Mouse (Mus musculus) forebrain, embryonic 10.5 days (tissue): ENCODE results near the gene Fam120b. TPM values are rescaled to one million over a fixed set of nuclear protein-coding genes. Genes with fewer than 3 reads are reported as not detected.
A peak's percentile ranks its signal among the peaks of the same experiment; 100 is the strongest.

ENCODE experiments used
- DNase-seq: peaks from one replicate; pipeline ENCODE4 v3.0.0-alpha.2; 2017; ENCODE audit warnings: low spot score; ENCODE audit errors: extremely low spot score
- H3K27ac ChIP-seq: fragments of 300-500 bp; sonication (generic); 2 replicates; pipeline ENCODE4 v1.5.1; 2016; ENCODE audit warnings: mild to moderate bottlenecking
- H3K27me3 ChIP-seq: fragments of 300-500 bp; sonication (generic); 2 replicates; pipeline ENCODE4 v1.6.1; 2016; ENCODE audit warnings: mild to moderate bottlenecking; ENCODE audit not compliant: poor library complexity, severe bottlenecking
- H3K36me3 ChIP-seq: fragments of 300-500 bp; sonication (generic); replicated peaks from 2 replicates; pipeline ENCODE4 v1.6.1; 2016; ENCODE audit warnings: mild to moderate bottlenecking, moderate library complexity
- H3K4me1 ChIP-seq: fragments of 300-500 bp; sonication (generic); 2 replicates; pipeline ENCODE4 v1.6.1; 2016
- H3K4me3 ChIP-seq: fragments of 300-500 bp; sonication (generic); 2 replicates; pipeline ENCODE4 v1.5.1; 2016; ENCODE audit warnings: mild to moderate bottlenecking, moderate library complexity
- H3K9me3 ChIP-seq: fragments of 300-500 bp; sonication (generic); 2 replicates; pipeline ENCODE4 v1.6.1; 2016; ENCODE audit warnings: mild to moderate bottlenecking, moderate library complexity
- WGBS: fragments of 180-500 bp; shearing (Covaris S2); methylation state at CpG from one replicate; pipeline ENCODE4 v1.1.7; 2016; 5-methylcytosine and 5-hydroxymethylcytosine counted together
- polyA plus RNA-seq: library from polyadenylated mRNA; unstranded; fragments of >200 nt; fragmentation: Nextera tagmentation; extraction: Ambion mirVana; gene quantifications from 2 replicates; pipeline ENCODE4 v1.2.1, GENCODE M21; 2016

Gene Fam120b
- polyA plus RNA-seq = 26.4 and 28.5 TPM in 2 replicates

GRCm38 (mm10) chr17:15395997-15396675, at the start of gene Fam120b:
Gene Fam120b, plus strand, starts transcription at chr17:15396202.
- peak within 1 kb of the TSS; percentile 68 for H3K4me3 ChIP-seq
- under 1% methylated on average over 31 of the region's 31 CpGs for WGBS
- H3K27ac ChIP-seq = peak within 1 kb of the TSS; percentile 88
- peak; percentile 86 for DNase-seq
- peaks cover 35% of the 10 kb centered on the region for H3K4me1 ChIP-seq
- H3K9me3 ChIP-seq = no peaks in the 10 kb centered on the region
- no peaks in the 10 kb centered on the region for H3K36me3 ChIP-seq
- peaks cover 14% of the 10 kb centered on the region for H3K27me3 ChIP-seq

GRCm38 (mm10) chr17:15350152-15350551, 45.9 kb upstream of the Fam120b start:
- Histone ChIP-seq H3K27me3 (no peaks in the 10 kb centered on the region), H3K9me3 (no peaks in the 10 kb centered on the region), H3K27ac (no peak overlapping the region), H3K4me3 (no peak overlapping the region), H3K4me1 (no peaks in the 10 kb centered on the region), H3K36me3 (no peaks in the 10 kb centered on the region)
- no peak for DNase-seq
- WGBS = 79% methylated on average over 2 of the region's 2 CpGs

- Histone ChIP-seq H3K9me3 (no peaks in the 10 kb centered on the region), H3K27ac (no peak overlapping the region), H3K4me3 (no peak overlapping the region), H3K27me3 (no peaks in the 10 kb centered on the region), H3K36me3 (no peaks in the 10 kb centered on the region), H3K4me1 (no peaks in the 10 kb centered on the region)
- no peak for DNase-seq
- 84% methylated on average over 10 of the region's 10 CpGs for WGBS
These were observed 43.0 kb upstream of the Fam120b start for GRCm38 (mm10) chr17:15352869-15353610.

- no peaks in the 10 kb centered on the region for H3K36me3 ChIP-seq
- H3K9me3 ChIP-seq = no peaks in the 10 kb centered on the region
- WGBS = 90% methylated on average over 2 of the region's 2 CpGs
- no peak overlapping the region for H3K4me3 ChIP-seq
- no peak for DNase-seq
- no peak overlapping the region for H3K27ac ChIP-seq
- H3K27me3 ChIP-seq = no peaks in the 10 kb centered on the region
- no peaks in the 10 kb centered on the region for H3K4me1 ChIP-seq
These were observed 42.0 kb upstream of the Fam120b start for GRCm38 (mm10) chr17:15354006-15354405.

GRCm38 (mm10) chr17:15355072-15355471, 40.9 kb upstream of the Fam120b start:
- Histone ChIP-seq H3K27me3 (no peaks in the 10 kb centered on the region), H3K27ac (no peak overlapping the region), H3K36me3 (no peaks in the 10 kb centered on the region), H3K4me3 (no peak overlapping the region), H3K4me1 (no peaks in the 10 kb centered on the region), H3K9me3 (no peaks in the 10 kb centered on the region)
- 92% methylated on average over 3 of the region's 3 CpGs for WGBS
- DNase-seq = no peak

DNA sequence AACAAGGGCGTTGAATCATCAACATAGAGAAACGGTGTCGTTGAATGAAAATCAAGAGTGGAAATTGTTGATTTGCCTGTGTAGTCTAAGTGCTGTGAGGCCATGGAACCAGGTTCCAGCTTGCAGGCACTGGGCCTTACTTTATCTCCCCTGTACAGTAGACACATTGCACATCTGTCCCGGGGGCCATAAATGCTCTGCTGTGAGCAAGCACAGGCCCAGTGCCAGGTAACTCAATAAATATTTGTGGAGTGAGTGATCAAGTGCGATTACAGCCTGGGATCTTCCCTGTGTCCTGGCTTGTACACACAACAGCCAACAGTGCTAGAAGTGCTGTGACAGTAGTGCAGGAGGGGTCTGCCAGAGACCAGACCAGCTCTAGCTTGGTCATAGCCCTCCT, 39.5 kb upstream of the Fam120b start:
- 95% methylated on average over 5 of the region's 5 CpGs for WGBS
- Histone ChIP-seq H3K4me1 (no peaks in the 10 kb centered on the region), H3K4me3 (no peak overlapping the region), H3K36me3 (no peaks in the 10 kb centered on the region), H3K9me3 (no peaks in the 10 kb centered on the region), H3K27ac (no peak overlapping the region), H3K27me3 (no peaks in the 10 kb centered on the region)
- DNase-seq = no peak

DNA sequence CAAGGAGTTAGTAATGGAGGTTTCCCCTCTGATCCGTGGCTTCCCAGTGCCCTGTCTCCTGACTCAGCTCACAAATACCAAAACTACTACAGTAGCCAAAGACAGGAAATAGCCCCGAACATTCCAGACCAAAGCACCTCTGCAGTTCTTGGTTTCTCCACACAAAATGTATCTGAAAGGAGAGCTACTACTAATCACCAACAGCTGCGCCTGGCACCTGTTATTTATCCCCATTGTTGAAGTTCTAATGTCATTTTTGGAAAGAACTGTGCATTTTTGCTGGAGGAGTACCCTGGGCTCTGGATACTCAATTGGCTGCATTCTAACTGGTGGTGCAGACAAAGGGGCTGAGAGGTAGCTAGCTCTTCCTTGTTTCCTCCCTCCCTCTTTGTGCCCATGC, 38.9 kb upstream of the Fam120b start:
- no peaks in the 10 kb centered on the region for H3K4me1 ChIP-seq
- no peaks in the 10 kb centered on the region for H3K36me3 ChIP-seq
- H3K27ac ChIP-seq = no peak overlapping the region
- 89% methylated on average over 3 of the region's 3 CpGs for WGBS
- DNase-seq = no peak
- no peaks in the 10 kb centered on the region for H3K9me3 ChIP-seq
- H3K4me3 ChIP-seq = no peak overlapping the region
- no peaks in the 10 kb centered on the region for H3K27me3 ChIP-seq

DNA sequence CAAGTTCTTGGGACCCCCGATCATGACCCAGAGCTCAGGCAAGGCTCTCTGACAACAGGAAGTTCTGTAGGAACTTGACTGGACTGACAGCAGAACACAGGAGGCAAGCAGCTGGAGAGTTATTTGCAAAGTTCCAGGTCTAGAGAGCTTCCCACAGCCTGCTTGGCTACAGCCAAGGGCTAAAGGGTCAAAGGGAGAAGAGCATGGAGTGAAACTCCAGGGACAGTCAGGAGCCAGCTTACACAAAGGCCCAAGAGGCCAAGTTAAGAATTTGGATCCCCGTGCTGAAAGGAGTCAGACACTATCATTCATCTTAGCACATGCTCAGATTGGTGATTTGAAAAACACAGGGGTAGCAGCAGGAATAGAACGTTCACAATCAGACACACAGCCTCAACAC, 32.3 kb upstream of the Fam120b start:
- H3K27me3 ChIP-seq = no peaks in the 10 kb centered on the region

GRCm38 (mm10) chr17:15365650-15366049, 30.4 kb upstream of the Fam120b start:
- WGBS = 89% methylated on average over 5 of the region's 5 CpGs
- Histone ChIP-seq H3K27ac (no peak overlapping the region), H3K36me3 (peaks cover 50% of the 10 kb centered on the region), H3K4me3 (no peak overlapping the region), H3K4me1 (peaks cover 28% of the 10 kb centered on the region), H3K9me3 (peaks cover 10% of the 10 kb centered on the region; the same call in 1 of the 2 replicates), H3K27me3 (peaks cover 8% of the 10 kb centered on the region; the same call in 1 of the 2 replicates)
- no peak for DNase-seq

More for the DNA sequence above, 32.3 kb upstream of the Fam120b start:
- peaks cover 16% of the 10 kb centered on the region for H3K4me1 ChIP-seq
- no peak overlapping the region for H3K4me3 ChIP-seq
- H3K36me3 ChIP-seq = peaks cover 30% of the 10 kb centered on the region
- no peak overlapping the region for H3K27ac ChIP-seq
- peaks cover 8% of the 10 kb centered on the region; the same call in 1 of the 2 replicates for H3K9me3 ChIP-seq
- DNase-seq = no peak
- WGBS = 79% methylated on average over 3 of the region's 3 CpGs

DNA sequence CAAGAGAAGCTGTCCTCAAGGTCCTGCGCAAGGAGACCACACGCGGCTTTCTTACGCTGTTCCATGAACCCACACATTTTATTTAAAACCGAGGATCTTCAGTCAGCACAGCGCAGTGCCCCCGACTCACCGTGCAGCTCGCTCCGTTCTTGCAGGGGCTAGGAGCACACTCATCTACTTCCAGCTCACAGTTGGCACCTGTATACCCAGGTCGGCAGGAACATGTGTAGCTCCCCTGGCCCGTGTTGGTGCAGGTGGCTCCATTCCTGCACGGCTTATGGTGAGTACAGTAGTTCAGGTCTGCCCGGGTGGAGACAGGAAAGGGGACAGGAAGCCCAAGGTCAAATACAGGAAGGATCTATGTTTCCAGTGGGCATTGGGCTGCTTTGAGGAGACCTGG, 25.6 kb upstream of the Fam120b start:
- peaks cover 80% of the 10 kb centered on the region for H3K36me3 ChIP-seq

DNA sequence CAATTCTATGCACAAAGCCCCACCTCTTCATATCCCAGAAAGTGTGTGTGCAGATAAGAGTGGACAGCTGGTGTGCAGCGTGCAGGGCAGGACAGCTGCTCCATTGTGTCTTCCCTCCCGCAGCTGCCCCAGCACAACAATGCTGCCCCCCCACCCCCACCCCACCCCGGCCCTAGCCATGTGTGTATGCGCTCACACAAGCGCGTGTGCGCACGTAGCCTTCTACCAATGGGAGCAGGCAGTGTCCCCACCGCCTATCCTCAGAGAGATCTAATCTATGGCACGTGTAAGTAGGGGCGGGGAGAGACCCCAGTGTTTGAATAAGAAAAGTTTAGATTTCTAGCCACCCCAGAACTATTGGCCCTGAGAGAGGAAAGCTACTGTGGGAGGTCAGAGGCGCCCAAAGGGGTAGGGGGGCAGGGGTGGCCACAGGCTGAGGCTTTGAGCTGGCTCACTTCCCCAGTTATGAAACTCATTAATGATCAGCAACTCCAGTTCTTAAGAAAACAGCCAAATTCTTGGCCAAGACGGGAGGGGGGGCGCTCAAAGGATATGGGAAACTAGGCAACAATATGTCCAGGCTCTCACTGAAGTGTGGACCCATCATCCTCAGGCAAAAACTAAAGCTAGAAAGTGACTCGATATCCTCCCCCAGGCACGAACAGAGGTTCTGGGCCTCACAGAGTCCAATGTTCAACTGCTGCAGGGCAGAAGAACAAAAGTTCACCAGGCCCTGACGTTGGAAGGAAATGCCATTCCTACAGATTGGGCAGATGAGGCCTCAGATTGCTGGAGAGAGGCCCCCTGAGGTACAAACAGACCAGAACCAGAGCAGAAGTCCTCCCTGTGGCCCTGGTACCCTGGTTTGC, 23.8 kb upstream of the Fam120b start:
- Histone ChIP-seq H3K4me3 (peak overlapping the region; percentile 88), H3K27ac (peak overlapping the region; percentile 95), H3K9me3 (peaks cover 10% of the 10 kb centered on the region; the same call in 1 of the 2 replicates), H3K27me3 (peaks cover 57% of the 10 kb centered on the region), H3K4me1 (peaks cover 77% of the 10 kb centered on the region), H3K36me3 (peaks cover 64% of the 10 kb centered on the region)
- no peak for DNase-seq
- WGBS = 41% methylated on average over 17 of the region's 17 CpGs

More for the DNA sequence above, 25.6 kb upstream of the Fam120b start:
- H3K4me1 ChIP-seq = peaks cover 67% of the 10 kb centered on the region
- H3K4me3 ChIP-seq = peak overlapping the region; percentile 88
- peaks cover 10% of the 10 kb centered on the region; the same call in 1 of the 2 replicates for H3K9me3 ChIP-seq
- DNase-seq = no peak
- no peak overlapping the region; the same call in 1 of the 2 replicates for H3K27ac ChIP-seq
- peaks cover 39% of the 10 kb centered on the region for H3K27me3 ChIP-seq
- 95% methylated on average over 14 of the region's 14 CpGs for WGBS

DNA sequence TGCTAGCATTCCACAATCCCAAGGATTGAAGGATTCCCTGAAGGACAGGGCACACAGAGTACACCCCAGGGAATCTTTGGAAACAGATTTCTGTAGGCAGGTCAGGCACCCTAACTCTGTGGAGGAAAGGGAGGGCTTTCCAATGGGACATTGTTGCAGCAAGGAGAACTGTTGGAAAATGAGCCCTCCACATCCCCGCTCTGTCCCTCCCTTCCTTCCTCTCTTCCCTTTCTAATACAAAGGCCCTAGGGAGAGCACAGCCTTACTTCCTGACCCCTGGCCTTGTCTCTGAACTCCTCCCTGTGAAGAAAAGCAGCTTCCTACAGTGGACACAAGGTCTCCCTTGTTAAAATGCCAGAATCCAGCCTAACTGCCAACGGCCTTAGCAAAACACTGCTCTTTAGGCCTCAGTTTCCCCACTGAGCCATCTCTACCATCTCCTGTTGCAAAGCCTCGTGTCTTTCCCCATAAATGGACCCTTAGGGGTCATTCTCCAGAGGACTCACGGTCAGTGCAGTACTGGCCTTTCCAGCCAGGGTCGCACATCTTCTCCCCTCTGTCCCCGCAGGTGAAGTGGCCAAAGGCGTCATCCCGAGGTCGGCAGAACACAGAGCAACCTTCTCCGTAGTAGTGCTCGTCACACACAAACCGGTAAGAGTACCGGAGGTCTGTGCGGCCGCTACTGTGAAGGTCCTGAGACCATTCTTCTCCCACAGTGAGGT, 22.9 kb upstream of the Fam120b start:
- DNase-seq = no peak
- H3K4me1 ChIP-seq = peaks cover 86% of the 10 kb centered on the region
- peaks cover 56% of the 10 kb centered on the region for H3K36me3 ChIP-seq

More for the DNA sequence above, 22.9 kb upstream of the Fam120b start:
- H3K4me3 ChIP-seq = peak overlapping the region; percentile 88
- 60% methylated on average over 15 of the region's 15 CpGs for WGBS
- peak overlapping the region; percentile 95 for H3K27ac ChIP-seq
- H3K27me3 ChIP-seq = peaks cover 65% of the 10 kb centered on the region
- H3K9me3 ChIP-seq = peaks cover 7% of the 10 kb centered on the region; the same call in 1 of the 2 replicates
